Mouse (Mus musculus) urinary bladder, postnatal 25 days (tissue): ENCODE measurements around the gene Synj1.

Source experiments
- DNase-seq: peaks from one replicate; pipeline ENCODE4 v3.0.0; 2022; ENCODE audit warnings: low spot score

Gene Synj1

GRCm38 (mm10) chr16:91009942-91010529 lies 1.1 kb downstream of the Synj1 start:
- DNase-seq, result no peak

- no peak for DNase-seq
Measured at GRCm38 (mm10) chr16:91004915-91005538, 6.1 kb downstream of the Synj1 start.

GRCm38 (mm10) chr16:91001098-91001497 lies 10.0 kb downstream of the Synj1 start:
- no peak for DNase-seq

- DNase-seq, result no peak
Measured at GRCm38 (mm10) chr16:90999827-91000226, 11.3 kb downstream of the Synj1 start.

- no peak for DNase-seq
Measured at GRCm38 (mm10) chr16:90997822-90998221, 13.3 kb downstream of the Synj1 start.

- no peak for DNase-seq
Measured at GRCm38 (mm10) chr16:90996327-90997243, 14.5 kb downstream of the Synj1 start.

GRCm38 (mm10) chr16:90995498-90995897 lies 15.6 kb downstream of the Synj1 start:
- DNase-seq, result no peak

- no peak for DNase-seq
Measured at GRCm38 (mm10) chr16:90995023-90995422, 16.1 kb downstream of the Synj1 start.

- no peak for DNase-seq
Measured at GRCm38 (mm10) chr16:90989162-90989561, 21.9 kb downstream of the Synj1 start.

GRCm38 (mm10) chr16:90988665-90989064 lies 22.4 kb downstream of the Synj1 start:
- DNase-seq, result no peak

- no peak for DNase-seq
Measured at GRCm38 (mm10) chr16:90988039-90988438, 23.1 kb downstream of the Synj1 start.

- DNase-seq, result no peak
Measured at GRCm38 (mm10) chr16:90971004-90971403, 40.1 kb downstream of the Synj1 start.

- DNase-seq, result no peak
Measured at GRCm38 (mm10) chr16:90966241-90966640, 44.9 kb downstream of the Synj1 start.

GRCm38 (mm10) chr16:90964302-90964701 lies 46.8 kb downstream of the Synj1 start:
- DNase-seq, result no peak

GRCm38 (mm10) chr16:90963866-90964265 lies 47.2 kb downstream of the Synj1 start:
- no peak for DNase-seq

- no peak for DNase-seq
Measured at GRCm38 (mm10) chr16:90963231-90963630, 47.9 kb downstream of the Synj1 start.

- no peak for DNase-seq
Measured at GRCm38 (mm10) chr16:90958301-90959085, 52.6 kb downstream of the Synj1 start.

- DNase-seq, result no peak
Measured at GRCm38 (mm10) chr16:90955494-90955893, 55.6 kb downstream of the Synj1 start.

GRCm38 (mm10) chr16:90953770-90954169 lies 57.3 kb downstream of the Synj1 start:
- DNase-seq, result no peak

- DNase-seq, result no peak
Measured at GRCm38 (mm10) chr16:90953147-90953546, 58.0 kb downstream of the Synj1 start.

- DNase-seq, result no peak
Measured at GRCm38 (mm10) chr16:90950354-90950963, 60.6 kb downstream of the Synj1 start.

GRCm38 (mm10) chr16:90946977-90947376 lies 64.1 kb downstream of the Synj1 start:
- no peak for DNase-seq
